ENCODE assay signal across 16 mouse cellular contexts in genomic region chr15:79493527-79493926, GRCm38 (mm10). TPM values are rescaled to one million over a fixed set of nuclear protein-coding genes. Genes with fewer than 3 reads are reported as not detected.
A peak's percentile ranks its signal among the peaks of the same experiment; 100 is the strongest.
DNase-seq lines count a peak whose midpoint lies in the region; ATAC-seq lines count a peak whose summit lies in the region.
"Had no signal": no experiment of that assay in that cellular context is flagged by ENCODE, and none has a peak within 500 bp of the region (broad histone marks: within the 10 kb centered on the region; RNA-seq: fewer than 3 reads in every experiment).

No protein-coding gene starts in this region.

- DNase-seq in embryonic facial prominence, embryonic 10.5 days (ENCODE audit: low spot score): no peak
- no peak for DNase-seq in hindbrain, embryonic 11.5 days (ENCODE audit: low spot score)
- DNase-seq in neural tube, embryonic 10.5 days (ENCODE audit: extremely low spot score, low spot score): no peak
- no peak for DNase-seq in ovary, postnatal 36 days (ENCODE audit: low spot score)
- no peak for DNase-seq in urinary bladder, postnatal 10 days (ENCODE audit: low spot score)
- DNase-seq: adrenal gland, adult 8-10 months; kidney, adult 9 months; lung, postnatal 10 days; thymus, postnatal 36 days had no signal

- WGBS in embryonic facial prominence, embryonic 13.5 days: 49% methylated on average over 18 of the region's 18 CpGs
- 57% methylated on average over 18 of the region's 18 CpGs for WGBS in embryonic facial prominence, embryonic 10.5 days
- 40% methylated on average over 18 of the region's 18 CpGs for WGBS in hindbrain, embryonic 16.5 days
- 50% methylated on average over 18 of the region's 18 CpGs for WGBS in hindbrain, embryonic 11.5 days
- 46% methylated on average over 18 of the region's 18 CpGs for WGBS in neural tube, embryonic 15.5 days

- H3K9ac ChIP-seq in embryonic facial prominence, embryonic 13.5 days: 0 out of 2 replicates have a peak overlapping the region, but pooled peaks have one; percentile 32
- H3K9ac ChIP-seq in hindbrain, embryonic 16.5 days (ENCODE audit: low read depth, low read length): no peak overlapping the region
- no peak overlapping the region for H3K9ac ChIP-seq in hindbrain, embryonic 11.5 days (ENCODE audit: low read depth, low read length)
- no peak overlapping the region for H3K9ac ChIP-seq in neural tube, embryonic 15.5 days (replicated peaks)
- H3K9ac ChIP-seq: embryonic facial prominence, embryonic 15.5 days; hindbrain, embryonic 13.5 days; liver, embryonic 12.5 days had no signal

- no peaks in the 10 kb centered on the region for H3K36me3 ChIP-seq in embryonic facial prominence, embryonic 13.5 days
- H3K36me3 ChIP-seq in embryonic facial prominence, embryonic 10.5 days (replicated peaks): no peaks in the 10 kb centered on the region
- H3K36me3 ChIP-seq in hindbrain, embryonic 16.5 days (ENCODE audit: control insufficient read depth, insufficient read depth, low read length): no peaks in the 10 kb centered on the region
- no peaks in the 10 kb centered on the region for H3K36me3 ChIP-seq in hindbrain, embryonic 11.5 days (ENCODE audit: control insufficient read depth, insufficient read depth, low read length)
- no peaks in the 10 kb centered on the region for H3K36me3 ChIP-seq in neural tube, embryonic 15.5 days
- H3K36me3 ChIP-seq: embryonic facial prominence, embryonic 15.5 days; hindbrain, embryonic 13.5 days; liver, embryonic 12.5 days had no signal

- H3K27me3 ChIP-seq in embryonic facial prominence, embryonic 13.5 days: peaks cover 48% of the 10 kb centered on the region
- peaks cover 74% of the 10 kb centered on the region for H3K27me3 ChIP-seq in embryonic facial prominence, embryonic 10.5 days (replicated peaks; ENCODE audit: low read depth, poor library complexity, severe bottlenecking)
- H3K27me3 ChIP-seq in hindbrain, embryonic 16.5 days (replicated peaks; ENCODE audit: control insufficient read depth, insufficient read depth, low read length): peaks cover 5% of the 10 kb centered on the region; the same call in 1 of the 2 replicates
- H3K27me3 ChIP-seq in hindbrain, embryonic 11.5 days (ENCODE audit: control insufficient read depth, insufficient read depth, low read length): peaks cover 2% of the 10 kb centered on the region
- H3K27me3 ChIP-seq in neural tube, embryonic 15.5 days (replicated peaks): peaks cover 14% of the 10 kb centered on the region

- no peaks in the 10 kb centered on the region for H3K9me3 ChIP-seq in embryonic facial prominence, embryonic 13.5 days
- no peaks in the 10 kb centered on the region for H3K9me3 ChIP-seq in embryonic facial prominence, embryonic 10.5 days
- no peaks in the 10 kb centered on the region for H3K9me3 ChIP-seq in hindbrain, embryonic 16.5 days (ENCODE audit: control insufficient read depth, low read length)
- H3K9me3 ChIP-seq in hindbrain, embryonic 11.5 days (ENCODE audit: control insufficient read depth, low read length): no peaks in the 10 kb centered on the region
- H3K9me3 ChIP-seq in neural tube, embryonic 15.5 days (replicated peaks): no peaks in the 10 kb centered on the region
- H3K9me3 ChIP-seq: embryonic facial prominence, embryonic 15.5 days; hindbrain, embryonic 13.5 days; liver, embryonic 12.5 days had no signal

- no peak overlapping the region for H3K27ac ChIP-seq in embryonic facial prominence, embryonic 13.5 days
- no peak overlapping the region for H3K27ac ChIP-seq in embryonic facial prominence, embryonic 10.5 days (replicated peaks)
- no peak overlapping the region for H3K27ac ChIP-seq in hindbrain, embryonic 16.5 days (ENCODE audit: low read depth, low read length)
- no peak overlapping the region for H3K27ac ChIP-seq in hindbrain, embryonic 11.5 days (ENCODE audit: low read depth, low read length)
- H3K27ac ChIP-seq in neural tube, embryonic 15.5 days (replicated peaks): no peak overlapping the region
- H3K27ac ChIP-seq: embryonic facial prominence, embryonic 15.5 days; hindbrain, embryonic 13.5 days; liver, embryonic 12.5 days had no signal

- no peak overlapping the region for H3K4me3 ChIP-seq in embryonic facial prominence, embryonic 13.5 days
- no peak overlapping the region for H3K4me3 ChIP-seq in embryonic facial prominence, embryonic 10.5 days
- H3K4me3 ChIP-seq in hindbrain, embryonic 16.5 days (ENCODE audit: low read length): no peak overlapping the region
- no peak overlapping the region for H3K4me3 ChIP-seq in hindbrain, embryonic 11.5 days (ENCODE audit: low read depth, low read length)
- H3K4me3 ChIP-seq in neural tube, embryonic 15.5 days (replicated peaks): no peak overlapping the region
- H3K4me3 ChIP-seq: embryonic facial prominence, embryonic 15.5 days; hindbrain, embryonic 13.5 days; liver, embryonic 12.5 days had no signal

- H3K4me1 ChIP-seq in embryonic facial prominence, embryonic 13.5 days: no peaks in the 10 kb centered on the region
- H3K4me1 ChIP-seq in embryonic facial prominence, embryonic 10.5 days: peaks cover 4% of the 10 kb centered on the region; the same call in 1 of the 2 replicates
- H3K4me1 ChIP-seq in hindbrain, embryonic 16.5 days (ENCODE audit: control insufficient read depth, insufficient read depth, low read depth, low read length): no peaks in the 10 kb centered on the region
- H3K4me1 ChIP-seq in hindbrain, embryonic 11.5 days (replicated peaks; ENCODE audit: control insufficient read depth, insufficient read depth, low read length): no peaks in the 10 kb centered on the region
- peaks cover 6% of the 10 kb centered on the region; the same call in 1 of the 2 replicates for H3K4me1 ChIP-seq in neural tube, embryonic 15.5 days
- H3K4me1 ChIP-seq: embryonic facial prominence, embryonic 15.5 days; liver, embryonic 12.5 days had no signal

- no peak overlapping the region for H3K4me2 ChIP-seq in embryonic facial prominence, embryonic 13.5 days
- H3K4me2 ChIP-seq in hindbrain, embryonic 16.5 days (ENCODE audit: low read length): peak overlapping the region; percentile 25; the same call in 1 of the 2 replicates
- no peak overlapping the region for H3K4me2 ChIP-seq in hindbrain, embryonic 11.5 days (replicated peaks; ENCODE audit: low read depth, low read length)
- peak overlapping the region; percentile 13 for H3K4me2 ChIP-seq in neural tube, embryonic 15.5 days
- H3K4me2 ChIP-seq: embryonic facial prominence, embryonic 15.5 days; hindbrain, embryonic 13.5 days; liver, embryonic 12.5 days had no signal

- ATAC-seq in embryonic facial prominence, embryonic 13.5 days (ENCODE audit: insufficient number of reproducible peaks, insufficient read depth, low FRiP score, low TSS enrichment, low read depth): no peak
- ATAC-seq in hindbrain, embryonic 16.5 days: no peak
- no peak for ATAC-seq in hindbrain, embryonic 11.5 days (ENCODE audit: low FRiP score)
- ATAC-seq in neural tube, embryonic 15.5 days (ENCODE audit: low FRiP score): no peak
- ATAC-seq: forebrain, embryonic 16.5 days; liver, embryonic 12.5 days had no signal

RNA-seq across cellular contexts. Expression of gene Kcnj4, which starts 11.5 kb away (rescaled TPM):
- polyA plus RNA-seq in embryonic facial prominence, embryonic 13.5 days (2015; fragmentation: Nextera tagmentation; extraction: Ambion mirVana): not detected in 2 replicates
- not detected in 2 replicates for polyA plus RNA-seq in embryonic facial prominence, embryonic 10.5 days (2016; fragmentation: Nextera tagmentation; extraction: Ambion mirVana)
- 0.09 TPM in 1 of 2 replicates, not detected in the other for polyA plus RNA-seq in hindbrain, embryonic 16.5 days (2015; fragmentation: Nextera tagmentation; extraction: Ambion mirVana)
- polyA plus RNA-seq in hindbrain, embryonic 11.5 days (2014; fragmentation: Nextera tagmentation; extraction: Ambion mirVana): not detected in 2 replicates
- polyA plus RNA-seq in neural tube, embryonic 15.5 days (2015; fragmentation: Nextera tagmentation; extraction: Ambion mirVana): not detected in 2 replicates
- polyA plus RNA-seq: hindbrain, embryonic 13.5 days; liver, embryonic 12.5 days had no signal

RNA-seq across cellular contexts. Expression of gene Kdelr3, which starts 22.7 kb away (rescaled TPM):
- polyA plus RNA-seq in embryonic facial prominence, embryonic 13.5 days (2015; fragmentation: Nextera tagmentation; extraction: Ambion mirVana): 89.9 and 99.5 TPM in 2 replicates
- 7.1 and 8.8 TPM in 2 replicates for polyA plus RNA-seq in embryonic facial prominence, embryonic 10.5 days (2016; fragmentation: Nextera tagmentation; extraction: Ambion mirVana)
- 11.6 and 14.2 TPM in 2 replicates for polyA plus RNA-seq in hindbrain, embryonic 16.5 days (2015; fragmentation: Nextera tagmentation; extraction: Ambion mirVana)
- polyA plus RNA-seq in hindbrain, embryonic 11.5 days (2014; fragmentation: Nextera tagmentation; extraction: Ambion mirVana): 15.8 and 18.3 TPM in 2 replicates
- 18.5 and 23.9 TPM in 2 replicates for polyA plus RNA-seq in neural tube, embryonic 15.5 days (2015; fragmentation: Nextera tagmentation; extraction: Ambion mirVana)

RNA-seq across cellular contexts. Expression of gene Csnk1e, which starts 38.2 kb away (rescaled TPM):
- polyA plus RNA-seq in embryonic facial prominence, embryonic 13.5 days (2015; fragmentation: Nextera tagmentation; extraction: Ambion mirVana): 100 and 112 TPM in 2 replicates
- 143 and 156 TPM in 2 replicates for polyA plus RNA-seq in embryonic facial prominence, embryonic 10.5 days (2016; fragmentation: Nextera tagmentation; extraction: Ambion mirVana)
- polyA plus RNA-seq in hindbrain, embryonic 16.5 days (2015; fragmentation: Nextera tagmentation; extraction: Ambion mirVana): 132 and 147 TPM in 2 replicates
- polyA plus RNA-seq in hindbrain, embryonic 11.5 days (2014; fragmentation: Nextera tagmentation; extraction: Ambion mirVana): 193 and 195 TPM in 2 replicates
- 178 and 216 TPM in 2 replicates for polyA plus RNA-seq in neural tube, embryonic 15.5 days (2015; fragmentation: Nextera tagmentation; extraction: Ambion mirVana)

RNA-seq across cellular contexts. Expression of gene Ddx17, which starts 53.0 kb away (rescaled TPM):
- polyA plus RNA-seq in embryonic facial prominence, embryonic 13.5 days (2015; fragmentation: Nextera tagmentation; extraction: Ambion mirVana): 61.4 and 65.8 TPM in 2 replicates
- polyA plus RNA-seq in embryonic facial prominence, embryonic 10.5 days (2016; fragmentation: Nextera tagmentation; extraction: Ambion mirVana): 43.7 and 44.9 TPM in 2 replicates
- polyA plus RNA-seq in hindbrain, embryonic 16.5 days (2015; fragmentation: Nextera tagmentation; extraction: Ambion mirVana): 42.9 and 44.6 TPM in 2 replicates
- polyA plus RNA-seq in hindbrain, embryonic 11.5 days (2014; fragmentation: Nextera tagmentation; extraction: Ambion mirVana): 87.6 and 116 TPM in 2 replicates
- 47.9 and 49.6 TPM in 2 replicates for polyA plus RNA-seq in neural tube, embryonic 15.5 days (2015; fragmentation: Nextera tagmentation; extraction: Ambion mirVana)

Comparison
In these comparisons a context has a peak if more than half of its experiments do, and no peak if none do; other contexts are left out.
1. H3K4me2 ChIP-seq: peak in hindbrain, embryonic 16.5 days (single experiment) and neural tube, embryonic 15.5 days (single experiment); none in embryonic facial prominence, embryonic 13.5 days (single experiment) and hindbrain, embryonic 11.5 days (single experiment).